Mouse (Mus musculus): ENCODE results near the gene Asphd1.

Gene Asphd1

GRCm38 (mm10) chr7:126896912-126897311 is 52.5 kb downstream of the Asphd1 start:
- ATAC-seq (ENCODE audit: low TSS enrichment): no peak
